Mouse (Mus musculus): ENCODE results near the gene Gnaz.

DNA sequence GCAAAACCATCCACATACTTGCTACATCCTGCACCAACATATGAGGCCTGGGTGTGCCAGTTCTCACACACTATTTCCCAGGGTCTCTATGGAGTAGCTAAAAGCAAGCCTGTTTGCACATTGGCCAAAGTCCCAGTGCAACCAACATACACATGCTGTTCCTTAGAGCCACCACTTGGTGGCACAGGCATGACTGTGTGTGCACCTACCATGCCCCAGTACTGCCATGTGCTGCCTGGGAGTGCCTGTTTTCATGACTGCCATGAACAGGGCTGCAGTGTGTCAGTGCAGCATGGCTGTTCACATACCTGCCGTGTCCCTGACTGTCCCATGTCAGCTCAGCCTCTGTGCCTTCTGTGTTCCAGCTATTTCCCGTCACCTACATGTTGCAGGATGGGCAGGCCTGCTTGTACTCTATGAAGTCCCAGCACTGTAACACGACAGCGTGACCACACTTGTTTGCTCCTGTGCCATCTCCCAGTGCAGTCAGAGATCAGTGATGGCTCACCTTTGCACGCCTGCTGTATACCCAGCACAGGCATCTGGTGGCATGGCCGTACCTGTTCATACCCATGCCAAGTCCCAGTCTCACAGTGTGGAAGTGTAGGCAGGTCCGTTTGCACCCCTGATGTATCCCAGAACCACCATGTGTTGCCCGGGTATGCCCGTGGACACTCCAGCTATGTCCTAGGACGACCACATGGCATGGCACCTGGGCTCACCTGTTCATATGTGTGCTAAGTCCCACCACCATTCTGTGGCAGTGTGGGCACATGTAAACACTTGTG, 29.8 kb upstream of the Gnaz start:
- TF ChIP-seq CTCF (IDR thresholded peaks at IDR 0.05; ENCODE audit: low read depth, low read length): no peak
- no peak for TF ChIP-seq TAL1 (conservative IDR thresholded peaks at IDR 0.05; ENCODE audit: low read depth, low read length)
- no peak for TF ChIP-seq GATA1 (IDR thresholded peaks at IDR 0.05; ENCODE audit: borderline replicate concordance, low read length)
